Mouse (Mus musculus) embryonic facial prominence, embryonic 12.5 days (tissue): Measurements from ENCODE around the gene Snrpd3. TPM values are rescaled to one million over a fixed set of nuclear protein-coding genes. Genes with fewer than 3 reads are reported as not detected.
"Not testable (repeated sequence)": the region's sequence is repeated elsewhere in the genome, so short reads cannot be mapped to it uniquely, and the experiment has no call there.

Source experiments
- ATAC-seq: fragments of 200-750 bp; cut with Nextera tagmentation; 2 replicates; pipeline ENCODE4 v1.8.0; 2017; ENCODE audit not compliant: insufficient number of reproducible peaks, insufficient read depth, low FRiP score, low TSS enrichment
- H3K27ac ChIP-seq: fragments of 300-500 bp; sonication (generic); 2 replicates; pipeline ENCODE4 v1.5.1; 2016; ENCODE audit warnings: mild to moderate bottlenecking
- H3K27me3 ChIP-seq: fragments of 300-500 bp; sonication (generic); 2 replicates; pipeline ENCODE4 v1.6.1; 2016; ENCODE audit warnings: mild to moderate bottlenecking, moderate library complexity
- H3K36me3 ChIP-seq: fragments of 300-500 bp; sonication (generic); 2 replicates; pipeline ENCODE4 v1.6.1; 2016; ENCODE audit warnings: mild to moderate bottlenecking
- H3K4me1 ChIP-seq: fragments of 300-500 bp; sonication (generic); 2 replicates; pipeline ENCODE4 v1.6.1; 2016
- H3K4me2 ChIP-seq: fragments of 300-500 bp; sonication (generic); replicated peaks from 2 replicates; pipeline ENCODE4 v1.6.1; 2016; ENCODE audit warnings: mild to moderate bottlenecking, moderate library complexity
- H3K4me3 ChIP-seq: fragments of 300-500 bp; sonication (generic); 2 replicates; pipeline ENCODE4 v1.5.1; 2016; ENCODE audit warnings: mild to moderate bottlenecking
- H3K9ac ChIP-seq: fragments of 300-500 bp; sonication (generic); 2 replicates; pipeline ENCODE4 v1.6.1; 2016; ENCODE audit warnings: mild to moderate bottlenecking, moderate library complexity
- H3K9me3 ChIP-seq: fragments of 300-500 bp; sonication (generic); 2 replicates; pipeline ENCODE4 v1.6.1; 2016; ENCODE audit warnings: mild to moderate bottlenecking, moderate library complexity
- WGBS: fragments of 180-500 bp; shearing (Covaris S2); methylation state at CpG from one replicate; pipeline ENCODE4 v1.1.7; 2016; 5-methylcytosine and 5-hydroxymethylcytosine counted together
- polyA plus RNA-seq: library from polyadenylated mRNA; unstranded; fragments of >200 nt; fragmentation: Nextera tagmentation; extraction: Ambion mirVana; gene quantifications from 2 replicates; pipeline ENCODE4 v1.2.1, GENCODE M21; 2016

The Snrpd3 gene
- polyA plus RNA-seq, 1 experiment from 2014 or later: 167 TPM

DNA sequence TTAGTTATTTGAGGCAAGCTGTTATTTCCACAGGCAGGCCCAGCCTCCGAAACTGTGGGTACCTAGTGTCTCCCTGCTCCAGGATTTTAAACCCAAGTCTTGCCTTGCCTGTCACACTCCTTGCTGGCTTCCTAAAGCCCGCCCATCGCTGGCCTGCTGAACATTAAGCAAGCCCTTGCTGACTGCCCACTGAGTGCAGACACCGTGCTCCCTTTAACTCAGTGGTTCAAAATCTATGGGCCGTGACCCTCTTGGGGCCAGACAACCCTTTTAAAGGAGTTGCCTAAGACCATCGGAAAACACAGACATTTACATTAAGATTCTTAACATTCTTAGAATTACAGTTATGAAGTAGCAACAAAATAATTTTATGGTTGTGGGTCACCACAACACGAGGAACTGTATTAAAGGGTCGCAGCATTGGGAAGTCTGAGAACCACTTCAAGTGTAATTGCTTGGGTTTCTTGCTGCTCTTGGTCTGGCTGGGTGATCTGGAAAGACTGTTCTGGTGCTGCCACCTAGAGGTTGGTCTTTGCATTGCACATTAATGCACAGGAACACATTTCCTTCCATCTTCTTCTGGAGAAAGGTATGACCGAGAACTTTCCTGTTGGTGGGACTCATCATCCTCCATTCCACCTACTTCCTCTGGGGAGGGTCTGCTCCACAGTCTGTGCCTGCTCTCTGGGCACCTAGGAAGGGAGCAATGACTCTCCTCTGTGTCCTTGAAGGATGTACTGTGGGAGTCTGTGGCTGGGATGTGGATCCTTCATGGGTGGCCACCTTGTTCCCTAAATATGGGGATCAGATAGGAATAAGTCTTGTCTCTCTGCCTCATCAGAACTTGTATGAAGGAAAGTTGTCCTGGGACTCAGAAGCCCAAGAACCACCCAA, 31.0 kb upstream of the Snrpd3 start:
- Histone ChIP-seq H3K9ac (no peak overlapping the region), H3K4me1 (no peaks in the 10 kb centered on the region), H3K27ac (no peak overlapping the region), H3K9me3 (no peaks in the 10 kb centered on the region), H3K36me3 (no peaks in the 10 kb centered on the region), H3K4me2 (no peak overlapping the region), H3K27me3 (no peaks in the 10 kb centered on the region), H3K4me3 (no peak overlapping the region)
- ATAC-seq: no peak
- 57% methylated on average over 9 of the region's 9 CpGs for WGBS

- no peak overlapping the region for H3K9ac ChIP-seq
- no peak for ATAC-seq
- WGBS: 63% methylated on average over 3 of the region's 3 CpGs
- H3K27ac ChIP-seq: no peak overlapping the region
- no peak overlapping the region for H3K4me3 ChIP-seq
- no peaks in the 10 kb centered on the region for H3K4me1 ChIP-seq
- H3K4me2 ChIP-seq: no peak overlapping the region
- H3K36me3 ChIP-seq: no peaks in the 10 kb centered on the region
- no peaks in the 10 kb centered on the region for H3K27me3 ChIP-seq
- H3K9me3 ChIP-seq: no peaks in the 10 kb centered on the region
These were observed 30.2 kb upstream of the Snrpd3 start for GRCm38 (mm10) chr10:75487131-75487530.

DNA sequence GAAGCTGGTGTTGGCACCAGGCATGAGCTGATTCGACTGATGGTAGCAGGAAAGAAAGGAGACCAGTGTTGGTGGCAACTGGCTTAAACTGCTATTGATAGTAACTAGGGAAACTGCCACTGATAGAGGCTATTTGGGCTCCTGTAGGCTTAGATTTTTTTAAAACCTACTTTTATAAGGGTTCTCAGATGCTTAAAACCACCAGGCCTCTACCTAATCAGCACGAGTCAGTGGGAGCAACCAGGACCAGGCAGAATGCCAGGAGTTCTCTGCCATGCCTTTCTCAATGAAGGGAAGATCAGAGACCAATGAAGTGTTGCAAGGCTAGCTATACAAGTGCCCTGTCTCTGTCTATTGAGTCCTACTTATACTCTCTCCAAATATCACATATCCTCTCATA, 27.8 kb upstream of the Snrpd3 start:
- no peak overlapping the region for H3K4me3 ChIP-seq
- WGBS: 77% methylated on average over 2 of the region's 2 CpGs
- H3K9ac ChIP-seq: no peak overlapping the region
- H3K27ac ChIP-seq: no peak overlapping the region
- H3K27me3 ChIP-seq: no peaks in the 10 kb centered on the region
- H3K4me1 ChIP-seq: no peaks in the 10 kb centered on the region
- H3K9me3 ChIP-seq: no peaks in the 10 kb centered on the region
- H3K4me2 ChIP-seq: no peak overlapping the region
- no peaks in the 10 kb centered on the region for H3K36me3 ChIP-seq
- ATAC-seq: no peak

DNA sequence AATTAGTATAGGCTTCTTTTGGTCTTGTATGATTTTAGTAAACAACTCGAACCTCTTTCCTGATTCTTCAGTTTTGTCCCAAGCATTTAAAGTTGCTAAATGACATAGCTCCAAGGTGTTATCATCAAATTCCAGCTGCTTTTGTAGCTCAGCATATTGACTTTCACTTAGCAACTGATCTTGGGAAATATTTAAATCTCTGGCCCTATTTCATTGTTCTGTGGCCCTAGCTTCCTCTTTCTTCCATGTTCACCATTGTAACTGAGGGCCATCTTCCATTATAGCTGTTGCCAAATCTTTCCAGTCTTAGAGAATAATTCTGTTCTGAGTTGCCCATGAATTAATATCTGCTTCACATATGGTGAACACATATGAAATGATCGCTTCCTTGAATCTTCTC, 26.6 kb upstream of the Snrpd3 start:
- 83% methylated on average over 2 of the region's 2 CpGs for WGBS
- no peak for ATAC-seq
- H3K9me3 ChIP-seq: no peaks in the 10 kb centered on the region
- no peaks in the 10 kb centered on the region for H3K36me3 ChIP-seq
- H3K4me1 ChIP-seq: no peaks in the 10 kb centered on the region
- no peak overlapping the region for H3K4me2 ChIP-seq
- no peak overlapping the region for H3K9ac ChIP-seq
- no peaks in the 10 kb centered on the region for H3K27me3 ChIP-seq
- no peak overlapping the region for H3K4me3 ChIP-seq
- no peak overlapping the region for H3K27ac ChIP-seq

- 87% methylated on average over 3 of the region's 3 CpGs for WGBS
- Histone ChIP-seq H3K27ac (no peak overlapping the region), H3K4me1 (no peaks in the 10 kb centered on the region), H3K4me3 (no peak overlapping the region), H3K4me2 (no peak overlapping the region), H3K9ac (no peak overlapping the region), H3K9me3 (no peaks in the 10 kb centered on the region), H3K36me3 (no peaks in the 10 kb centered on the region), H3K27me3 (no peaks in the 10 kb centered on the region)
- no peak for ATAC-seq
These were observed 26.0 kb upstream of the Snrpd3 start for GRCm38 (mm10) chr10:75491234-75491935.

GRCm38 (mm10) chr10:75491936-75492262, 25.5 kb upstream of the Snrpd3 start:
- no peak overlapping the region for H3K4me3 ChIP-seq
- H3K4me1 ChIP-seq: no peaks in the 10 kb centered on the region
- no peaks in the 10 kb centered on the region for H3K9me3 ChIP-seq
- no peak overlapping the region for H3K9ac ChIP-seq
- WGBS: 84% methylated on average over 2 of the region's 2 CpGs
- H3K4me2 ChIP-seq: no peak overlapping the region
- no peaks in the 10 kb centered on the region for H3K27me3 ChIP-seq
- H3K27ac ChIP-seq: no peak overlapping the region
- no peak for ATAC-seq
- H3K36me3 ChIP-seq: no peaks in the 10 kb centered on the region

DNA sequence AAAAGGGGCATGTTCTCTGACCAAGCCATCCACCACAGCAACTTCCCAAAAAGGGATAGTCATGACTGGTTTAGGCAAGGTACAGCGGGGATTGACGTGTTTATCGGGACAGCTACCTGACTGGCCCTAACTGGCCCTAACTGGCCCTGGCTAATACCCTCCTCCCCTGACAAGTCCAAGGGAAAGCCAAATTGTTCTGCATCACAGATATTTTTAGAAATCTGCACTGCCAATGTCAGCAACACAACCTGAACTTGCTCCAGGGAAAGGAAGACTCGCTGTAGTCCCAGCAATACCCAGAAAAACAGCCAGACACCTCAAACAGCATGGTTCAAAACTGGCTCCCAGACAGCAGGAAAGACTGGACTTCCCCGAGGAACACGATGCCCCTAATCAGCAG, 22.0 kb upstream of the Snrpd3 start:
- WGBS: 64% methylated on average over 6 of the region's 6 CpGs
- H3K27ac ChIP-seq: no peak overlapping the region
- no peaks in the 10 kb centered on the region for H3K9me3 ChIP-seq
- no peak overlapping the region for H3K4me3 ChIP-seq
- no peak for ATAC-seq
- H3K27me3 ChIP-seq: no peaks in the 10 kb centered on the region
- H3K36me3 ChIP-seq: no peaks in the 10 kb centered on the region
- H3K4me1 ChIP-seq: no peaks in the 10 kb centered on the region
- H3K9ac ChIP-seq: no peak overlapping the region
- no peak overlapping the region for H3K4me2 ChIP-seq

GRCm38 (mm10) chr10:75495921-75496320, 21.4 kb upstream of the Snrpd3 start:
- no peak for ATAC-seq
- Histone ChIP-seq H3K4me3 (no peak overlapping the region), H3K4me1 (no peaks in the 10 kb centered on the region), H3K27me3 (no peaks in the 10 kb centered on the region), H3K9me3 (no peaks in the 10 kb centered on the region), H3K9ac (no peak overlapping the region), H3K27ac (no peak overlapping the region), H3K36me3 (no peaks in the 10 kb centered on the region), H3K4me2 (no peak overlapping the region)

GRCm38 (mm10) chr10:75499214-75499613, 18.1 kb upstream of the Snrpd3 start:
- H3K9me3 ChIP-seq, H3K36me3 ChIP-seq, ATAC-seq, H3K4me3 ChIP-seq, H3K27me3 ChIP-seq, H3K4me2 ChIP-seq, H3K4me1 ChIP-seq, H3K27ac ChIP-seq, H3K9ac ChIP-seq: not testable (repeated sequence)
- WGBS: 87% methylated on average over 7 of the region's 7 CpGs

GRCm38 (mm10) chr10:75499791-75500190, 17.6 kb upstream of the Snrpd3 start:
- H3K36me3 ChIP-seq: no peaks in the 10 kb centered on the region
- no peak overlapping the region for H3K4me2 ChIP-seq
- ATAC-seq: no peak
- H3K4me1 ChIP-seq: no peaks in the 10 kb centered on the region
- 47% methylated on average over 3 of the region's 3 CpGs for WGBS
- H3K27ac ChIP-seq: no peak overlapping the region
- no peak overlapping the region for H3K4me3 ChIP-seq
- H3K9me3 ChIP-seq: no peaks in the 10 kb centered on the region
- no peaks in the 10 kb centered on the region for H3K27me3 ChIP-seq
- no peak overlapping the region for H3K9ac ChIP-seq

- H3K4me1 ChIP-seq: no peaks in the 10 kb centered on the region
- no peaks in the 10 kb centered on the region for H3K36me3 ChIP-seq
- ATAC-seq: no peak
- H3K4me2 ChIP-seq: no peak overlapping the region
- H3K27ac ChIP-seq: no peak overlapping the region
- no peaks in the 10 kb centered on the region for H3K9me3 ChIP-seq
- no peaks in the 10 kb centered on the region for H3K27me3 ChIP-seq
- 72% methylated on average over 7 of the region's 7 CpGs for WGBS
- H3K4me3 ChIP-seq: no peak overlapping the region
- no peak overlapping the region for H3K9ac ChIP-seq
These were observed 17.0 kb upstream of the Snrpd3 start for GRCm38 (mm10) chr10:75500345-75500744.

GRCm38 (mm10) chr10:75501641-75502040, 15.7 kb upstream of the Snrpd3 start:
- ATAC-seq: no peak

More at GRCm38 (mm10) chr10:75501641-75502040, 15.7 kb upstream of the Snrpd3 start:
- Histone ChIP-seq H3K4me1 (no peaks in the 10 kb centered on the region), H3K9ac (no peak overlapping the region), H3K9me3 (no peaks in the 10 kb centered on the region), H3K4me3 (no peak overlapping the region), H3K36me3 (peaks cover 5% of the 10 kb centered on the region), H3K4me2 (no peak overlapping the region), H3K27ac (no peak overlapping the region), H3K27me3 (no peaks in the 10 kb centered on the region)
- 97% methylated on average over 1 of the region's 1 CpGs for WGBS
